Mouse (Mus musculus) midbrain, embryonic 16.5 days (tissue): ENCODE results near the gene Rbp3. TPM values are rescaled to one million over a fixed set of nuclear protein-coding genes. Genes with fewer than 3 reads are reported as not detected.
A peak's percentile ranks its signal among the peaks of the same experiment; 100 is the strongest.

Source experiments
- ATAC-seq: fragments of 200-750 bp; cut with Nextera tagmentation; 2 replicates; pipeline ENCODE4 v1.8.0; 2017; ENCODE audit warnings: moderate TSS enrichment
- H3K27ac ChIP-seq: fragments of 300-500 bp; sonication (generic); 2 replicates; pipeline ENCODE4 v1.5.1; 2014; ENCODE audit warnings: mild to moderate bottlenecking, low read length, mixed read lengths
- H3K27me3 ChIP-seq: fragments of 300-500 bp; sonication (generic); 2 replicates; pipeline ENCODE4 v1.6.1; 2014; ENCODE audit warnings: low read depth, low read length, mixed read lengths; ENCODE audit not compliant: control insufficient read depth, insufficient read depth
- H3K36me3 ChIP-seq: fragments of 300-500 bp; sonication (generic); 2 replicates; pipeline ENCODE4 v1.6.1; 2014; ENCODE audit warnings: mild to moderate bottlenecking, low read length, moderate library complexity, mixed read lengths; ENCODE audit not compliant: control insufficient read depth, insufficient read depth
- H3K4me1 ChIP-seq: fragments of 300-500 bp; sonication (generic); 2 replicates; pipeline ENCODE4 v1.6.1; 2014; ENCODE audit warnings: mild to moderate bottlenecking, low read length, mixed read lengths; ENCODE audit not compliant: control insufficient read depth, insufficient read depth
- H3K4me2 ChIP-seq: fragments of 300-500 bp; sonication (generic); 2 replicates; pipeline ENCODE4 v1.6.1; 2014; ENCODE audit warnings: mild to moderate bottlenecking, low read length, mixed read lengths
- H3K4me3 ChIP-seq: fragments of 300-500 bp; sonication (generic); 2 replicates; pipeline ENCODE4 v1.5.1; 2014; ENCODE audit warnings: low read depth, mild to moderate bottlenecking, low read length, moderate library complexity, mixed read lengths
- H3K9ac ChIP-seq: fragments of 300-500 bp; sonication (generic); 2 replicates; pipeline ENCODE4 v1.6.1; 2014; ENCODE audit warnings: low read depth, low read length, mixed read lengths
- H3K9me3 ChIP-seq: fragments of 300-500 bp; sonication (generic); replicated peaks from 2 replicates; pipeline ENCODE4 v1.6.1; 2014; ENCODE audit warnings: mild to moderate bottlenecking, low read length, mixed read lengths; ENCODE audit not compliant: control insufficient read depth, poor library complexity, severe bottlenecking
- WGBS: fragments of 180-500 bp; shearing (Covaris S2); extraction: QIAGEN DNeasy Blood & Tissue Kit; methylation state at CpG from one replicate; pipeline ENCODE4 v1.1.7; 2014; 5-methylcytosine and 5-hydroxymethylcytosine counted together
- polyA plus RNA-seq: library from polyadenylated mRNA; unstranded; fragments of >200 nt; fragmentation: Nextera tagmentation; extraction: Ambion mirVana; gene quantifications from 2 replicates; pipeline ENCODE4 v1.2.1, GENCODE M21; 2015

Gene Rbp3
- polyA plus RNA-seq, 1 experiment from 2014 or later, result 0.14 TPM

GRCm38 (mm10) chr14:33958841-33959240 is 5.0 kb downstream of the Rbp3 start:
- H3K4me1 ChIP-seq, result no peaks in the 10 kb centered on the region
- H3K9me3 ChIP-seq, result no peaks in the 10 kb centered on the region
- no peak overlapping the region for H3K4me3 ChIP-seq
- H3K9ac ChIP-seq, result no peak overlapping the region
- H3K27ac ChIP-seq, result no peak overlapping the region
- H3K4me2 ChIP-seq, result no peak overlapping the region
- H3K36me3 ChIP-seq, result no peaks in the 10 kb centered on the region
- 55% methylated on average over 3 of the region's 3 CpGs for WGBS
- no peak for ATAC-seq
- H3K27me3 ChIP-seq, result no peaks in the 10 kb centered on the region

DNA sequence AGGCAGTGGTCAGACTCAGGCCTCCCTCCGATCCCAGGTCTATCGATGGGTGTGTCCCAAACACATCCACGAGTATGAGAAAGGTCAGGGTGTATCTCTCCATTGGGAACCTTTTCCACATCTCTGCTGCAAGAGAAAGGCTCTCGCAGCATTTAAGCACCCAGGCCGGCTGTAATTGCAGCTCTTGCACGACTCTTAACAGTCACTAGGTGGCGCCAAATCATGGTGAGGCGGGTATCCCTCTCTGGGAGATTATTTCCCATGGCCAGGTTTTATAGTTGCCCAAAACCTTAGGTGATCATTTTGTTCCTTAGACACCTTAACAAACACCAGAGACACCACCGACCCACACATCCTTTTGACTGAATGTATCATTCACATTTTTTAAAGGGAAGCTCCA is 5.5 kb downstream of the Rbp3 start:
- no peaks in the 10 kb centered on the region for H3K36me3 ChIP-seq
- H3K9me3 ChIP-seq, result no peaks in the 10 kb centered on the region
- no peak overlapping the region for H3K4me3 ChIP-seq
- H3K27ac ChIP-seq, result no peak overlapping the region
- no peaks in the 10 kb centered on the region for H3K27me3 ChIP-seq
- H3K9ac ChIP-seq, result no peak overlapping the region
- 16% methylated on average over 9 of the region's 9 CpGs for WGBS
- ATAC-seq, result no peak
- H3K4me2 ChIP-seq, result no peak overlapping the region
- H3K4me1 ChIP-seq, result no peaks in the 10 kb centered on the region

GRCm38 (mm10) chr14:33965675-33966074 is 11.9 kb downstream of the Rbp3 start:
- Histone ChIP-seq H3K27ac (no peak overlapping the region), H3K27me3 (no peaks in the 10 kb centered on the region), H3K36me3 (no peaks in the 10 kb centered on the region), H3K4me2 (no peak overlapping the region), H3K4me1 (no peaks in the 10 kb centered on the region), H3K4me3 (no peak overlapping the region), H3K9ac (no peak overlapping the region), H3K9me3 (no peaks in the 10 kb centered on the region)
- WGBS, result 66% methylated on average over 7 of the region's 7 CpGs
- no peak for ATAC-seq

DNA sequence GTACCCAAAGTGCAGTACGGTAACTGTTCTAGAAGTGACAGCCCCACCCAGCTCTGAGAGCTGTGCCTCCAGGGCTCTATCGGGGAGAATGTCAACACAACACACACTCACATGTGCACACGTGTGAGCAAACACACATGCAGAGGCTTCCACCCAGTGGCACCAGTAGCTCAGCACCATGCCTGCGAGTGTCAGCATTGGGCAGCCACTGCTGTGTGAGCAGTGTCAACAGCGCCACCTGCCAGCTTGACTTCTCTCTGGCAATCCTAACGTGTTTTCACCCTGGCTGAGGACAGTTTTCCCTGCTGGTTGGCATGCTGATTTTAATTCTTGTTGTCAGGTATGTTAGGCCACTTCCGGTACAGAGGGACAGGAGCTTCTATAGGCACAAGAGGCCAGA is 18.9 kb downstream of the Rbp3 start:
- no peak for ATAC-seq
- Histone ChIP-seq H3K4me2 (no peak overlapping the region), H3K27ac (no peak overlapping the region), H3K4me1 (peaks cover under 1% of the 10 kb centered on the region; the same call in 1 of the 2 replicates), H3K9me3 (no peaks in the 10 kb centered on the region), H3K4me3 (no peak overlapping the region), H3K27me3 (no peaks in the 10 kb centered on the region), H3K9ac (no peak overlapping the region), H3K36me3 (no peaks in the 10 kb centered on the region)
- WGBS, result 47% methylated on average over 7 of the region's 7 CpGs

- no peaks in the 10 kb centered on the region for H3K27me3 ChIP-seq
- H3K36me3 ChIP-seq, result no peaks in the 10 kb centered on the region
- H3K9ac ChIP-seq, result no peak overlapping the region
- no peak for ATAC-seq
- no peaks in the 10 kb centered on the region for H3K9me3 ChIP-seq
- no peak overlapping the region for H3K27ac ChIP-seq
- no peak overlapping the region for H3K4me3 ChIP-seq
- H3K4me2 ChIP-seq, result no peak overlapping the region
- peaks cover 11% of the 10 kb centered on the region for H3K4me1 ChIP-seq
- WGBS, result 57% methylated on average over 5 of the region's 5 CpGs
These were observed 20.9 kb downstream of the Rbp3 start for GRCm38 (mm10) chr14:33974752-33975151.

DNA sequence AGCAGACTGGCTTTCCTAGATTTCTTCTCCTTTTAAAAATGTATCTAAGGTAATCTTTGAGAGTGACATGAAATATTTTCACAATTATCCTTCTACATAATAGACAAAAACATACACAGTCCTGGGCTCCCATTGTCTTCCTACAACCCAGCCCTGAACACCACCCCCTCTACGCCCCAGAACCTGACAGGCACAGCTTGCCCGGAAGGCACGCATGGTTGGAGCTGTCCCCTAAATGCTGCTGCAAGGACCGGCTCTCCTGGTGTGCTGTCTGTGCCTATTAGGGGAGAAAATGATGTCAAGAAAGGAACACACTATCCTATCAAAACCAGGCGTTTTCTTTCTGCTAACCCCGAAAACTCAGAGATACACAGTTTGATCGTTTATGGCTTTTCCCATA is 23.9 kb downstream of the Rbp3 start:
- Histone ChIP-seq H3K9me3 (no peaks in the 10 kb centered on the region), H3K36me3 (no peaks in the 10 kb centered on the region), H3K9ac (peak overlapping the region; percentile 25; the same call in 1 of the 2 replicates), H3K27me3 (no peaks in the 10 kb centered on the region), H3K27ac (no peak overlapping the region), H3K4me2 (peak overlapping the region; percentile 31; the same call in 1 of the 2 replicates), H3K4me1 (peaks cover 11% of the 10 kb centered on the region), H3K4me3 (peak overlapping the region; percentile 42)
- WGBS, result 28% methylated on average over 7 of the region's 7 CpGs
- ATAC-seq, result peak; percentile 54; the same call in 1 of the 2 replicates

- Histone ChIP-seq H3K9me3 (no peaks in the 10 kb centered on the region), H3K9ac (peak within 1 kb of the TSS; percentile 58), H3K4me3 (peak within 1 kb of the TSS; percentile 42), H3K27ac (no peak within 1 kb of the TSS), H3K36me3 (no peaks in the 10 kb centered on the region), H3K27me3 (no peaks in the 10 kb centered on the region), H3K4me2 (peak within 1 kb of the TSS; percentile 75), H3K4me1 (peaks cover 11% of the 10 kb centered on the region)
- 3% methylated on average over 25 of the region's 25 CpGs for WGBS
- peak; percentile 79 for ATAC-seq
These were observed 24.8 kb downstream of the Rbp3 start, which contains the start of gene Zfp488 for GRCm38 (mm10) chr14:33978604-33979059. Gene Zfp488, minus strand, starts transcription at chr14:33978764.

GRCm38 (mm10) chr14:33989201-33989600 is 35.4 kb downstream of the Rbp3 start:
- 49% methylated on average over 3 of the region's 3 CpGs for WGBS
- H3K9me3 ChIP-seq, result no peaks in the 10 kb centered on the region
- no peak overlapping the region for H3K4me3 ChIP-seq
- H3K36me3 ChIP-seq, result no peaks in the 10 kb centered on the region
- ATAC-seq, result no peak
- H3K27ac ChIP-seq, result no peak overlapping the region
- no peak overlapping the region for H3K9ac ChIP-seq
- H3K27me3 ChIP-seq, result no peaks in the 10 kb centered on the region
- no peaks in the 10 kb centered on the region for H3K4me1 ChIP-seq
- H3K4me2 ChIP-seq, result no peak overlapping the region

- Histone ChIP-seq H3K9me3 (no peaks in the 10 kb centered on the region), H3K4me2 (no peak overlapping the region), H3K36me3 (no peaks in the 10 kb centered on the region), H3K27ac (no peak overlapping the region), H3K4me1 (no peaks in the 10 kb centered on the region), H3K9ac (no peak overlapping the region), H3K4me3 (no peak overlapping the region), H3K27me3 (no peaks in the 10 kb centered on the region)
- no peak for ATAC-seq
- 74% methylated on average over 4 of the region's 4 CpGs for WGBS
These were observed 38.2 kb downstream of the Rbp3 start for GRCm38 (mm10) chr14:33991971-33992370.
